Mouse (Mus musculus) heart, adult 2 months (tissue): ENCODE measurements at regions not wholly inside any gene's neighbourhood (a gene's known extent, or its start where the extent isn't known, plus 50 kb on each side); places are given as distances from the start of the nearest gene placed in this dataset.

Experiments used
- CTCF ChIP-seq: fragments of 200-600 bp; IDR thresholded peaks from 2 replicates; pipeline ENCODE4 v1.8.1; 2022; ENCODE audit warnings: antibody characterized with exemption, mild to moderate bottlenecking, moderate library complexity
- EP300 ChIP-seq: fragments of 200-500 bp; IDR thresholded peaks from 2 replicates; pipeline ENCODE4 v1.6.1; 2011; ENCODE audit warnings: low read depth, low read length, control low read depth; ENCODE audit not compliant: insufficient read depth
- POLR2A ChIP-seq: fragments of 200-500 bp; IDR thresholded peaks from 2 replicates; pipeline ENCODE4 v1.6.1; 2011; ENCODE audit warnings: mild to moderate bottlenecking, low read depth, low read length, control low read depth; ENCODE audit not compliant: insufficient read depth

GRCm38 (mm10) chr3:133659759-133660158, 114.8 kb upstream of the Tet2 start:
- no peak for TF ChIP-seq CTCF
- no peak for TF ChIP-seq EP300
- no peak for TF ChIP-seq POLR2A
